Mouse (Mus musculus): Measurements from ENCODE around the gene Rpgrip1l.

DNA sequence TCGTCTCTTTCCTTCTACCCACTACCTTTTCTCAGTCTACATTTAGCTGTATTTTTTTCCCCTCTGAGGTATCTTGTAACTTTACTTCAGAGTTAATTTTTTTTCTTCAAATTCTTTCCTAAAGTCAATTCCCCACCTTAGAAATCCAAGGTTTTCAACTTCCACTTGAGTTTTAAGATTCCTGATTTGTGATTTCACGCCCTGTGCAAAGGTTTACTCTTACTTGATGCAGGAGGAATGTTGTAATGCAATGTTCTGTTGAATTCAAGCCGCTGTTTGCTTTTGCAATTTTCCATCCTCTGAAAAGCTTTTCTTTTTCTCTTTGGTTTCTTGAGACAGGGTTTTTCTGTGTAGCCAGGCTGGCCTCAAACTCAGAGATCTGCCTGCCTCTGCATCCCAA, 103.4 kb downstream of the Rpgrip1l start:
- TF ChIP-seq CTCF (IDR thresholded peaks at IDR 0.05; ENCODE audit: borderline replicate concordance, insufficient read depth, low read length) (no peak), POLR2A (IDR thresholded peaks at IDR 0.05; ENCODE audit: low read depth, low read length) (no peak)

Data from embryonic fibroblast, embryonic 13.5 days (primary cell).